Mouse (Mus musculus) stomach, embryonic 16.5 days (tissue): ENCODE results near the gene Atp8a2. TPM values are rescaled to one million over a fixed set of nuclear protein-coding genes. Genes with fewer than 3 reads are reported as not detected.

ENCODE experiments used
- ATAC-seq: fragments of 200-750 bp; cut with Nextera tagmentation; 2 replicates; pipeline ENCODE4 v1.8.0; 2017; ENCODE audit warnings: moderate number of reproducible peaks, moderate TSS enrichment; ENCODE audit not compliant: insufficient read depth, low FRiP score
- H3K27ac ChIP-seq: fragments of 300-500 bp; sonication (generic); 2 replicates; pipeline ENCODE4 v1.5.1; 2014; ENCODE audit warnings: low read length
- H3K27me3 ChIP-seq: fragments of 300-500 bp; sonication (generic); 2 replicates; pipeline ENCODE4 v1.6.1; 2014; ENCODE audit warnings: low read length, control low read depth, mixed read lengths; ENCODE audit not compliant: control insufficient read depth, insufficient read depth
- H3K36me3 ChIP-seq: fragments of 300-500 bp; sonication (generic); 2 replicates; pipeline ENCODE4 v1.6.1; 2014; ENCODE audit warnings: low read length; ENCODE audit not compliant: control insufficient read depth, insufficient read depth
- H3K4me1 ChIP-seq: fragments of 300-500 bp; sonication (generic); 2 replicates; pipeline ENCODE4 v1.6.1; 2014; ENCODE audit warnings: low read length, control low read depth, mixed read lengths; ENCODE audit not compliant: control insufficient read depth, insufficient read depth
- H3K4me2 ChIP-seq: fragments of 300-500 bp; sonication (generic); 2 replicates; pipeline ENCODE4 v1.6.1; 2014; ENCODE audit warnings: low read depth, low read length, mixed read lengths
- H3K4me3 ChIP-seq: fragments of 300-500 bp; sonication (generic); replicated peaks from 2 replicates; pipeline ENCODE4 v1.5.1; 2014; ENCODE audit warnings: mild to moderate bottlenecking, low read length
- H3K9ac ChIP-seq: fragments of 300-500 bp; sonication (generic); 2 replicates; pipeline ENCODE4 v1.6.1; 2014; ENCODE audit warnings: low read length
- H3K9me3 ChIP-seq: fragments of 300-500 bp; sonication (generic); replicated peaks from 2 replicates; pipeline ENCODE4 v1.6.1; 2016; ENCODE audit warnings: low read length, control low read depth; ENCODE audit not compliant: control insufficient read depth
- WGBS: fragments of 180-500 bp; shearing (Covaris S2); extraction: QIAGEN DNeasy Blood & Tissue Kit; methylation state at CpG from one replicate; pipeline ENCODE4 v1.1.7; 2014; 5-methylcytosine and 5-hydroxymethylcytosine counted together
- polyA plus RNA-seq: library from polyadenylated mRNA; unstranded; fragments of >200 nt; fragmentation: Nextera tagmentation; extraction: Ambion mirVana; gene quantifications from 2 replicates; pipeline ENCODE4 v1.2.1, GENCODE M21; 2015

The Atp8a2 gene
- polyA plus RNA-seq, 1 experiment from 2014 or later: 5.4 TPM

DNA sequence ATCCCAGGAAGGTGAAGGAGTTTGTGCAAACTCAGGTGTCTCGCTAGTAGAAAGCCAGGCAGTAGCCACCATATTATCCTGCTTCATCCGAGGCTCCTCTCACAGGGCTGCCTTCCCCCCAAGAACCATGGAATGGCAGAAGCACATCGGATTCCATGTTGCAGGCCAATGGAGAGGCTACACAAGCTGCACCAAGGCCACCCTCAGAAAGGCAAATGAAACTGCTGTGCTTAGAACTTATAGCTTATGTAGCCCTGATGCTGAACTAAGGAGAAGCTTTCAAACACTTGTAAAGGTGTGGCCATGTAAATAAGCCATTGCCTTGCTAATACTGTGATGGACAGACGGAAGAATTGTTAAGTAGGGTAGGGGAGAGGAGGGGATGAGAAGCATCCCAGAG lies 61.2 kb downstream of the Atp8a2 start:
- no peak overlapping the region for H3K27ac ChIP-seq
- no peaks in the 10 kb centered on the region for H3K27me3 ChIP-seq
- H3K9ac ChIP-seq: no peak overlapping the region
- no peak overlapping the region for H3K4me2 ChIP-seq
- no peak for ATAC-seq
- no peaks in the 10 kb centered on the region for H3K36me3 ChIP-seq
- H3K4me1 ChIP-seq: no peaks in the 10 kb centered on the region
- no peaks in the 10 kb centered on the region for H3K9me3 ChIP-seq
- 89% methylated on average over 4 of the region's 4 CpGs for WGBS
- no peak overlapping the region for H3K4me3 ChIP-seq

DNA sequence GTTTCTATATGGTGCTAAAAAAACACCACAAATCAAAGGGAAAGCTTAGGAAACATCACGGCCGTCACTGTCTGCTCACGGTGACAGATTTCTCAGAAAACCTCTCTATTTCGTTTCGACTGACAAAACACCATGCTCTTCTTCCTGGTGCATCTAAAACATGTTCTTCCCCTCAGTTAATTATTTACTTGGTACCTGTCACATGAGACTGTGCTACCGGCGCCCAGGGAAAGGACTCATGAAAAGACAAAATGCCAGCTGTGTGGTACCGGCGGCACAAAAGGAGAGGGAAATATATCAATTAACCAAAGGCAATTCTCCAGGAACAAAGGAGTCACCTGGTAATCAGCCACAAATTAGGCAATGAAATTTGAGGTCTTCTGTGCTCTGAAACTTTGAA lies 62.3 kb downstream of the Atp8a2 start:
- no peak overlapping the region for H3K27ac ChIP-seq
- 68% methylated on average over 9 of the region's 9 CpGs for WGBS
- H3K27me3 ChIP-seq: no peaks in the 10 kb centered on the region
- H3K4me3 ChIP-seq: no peak overlapping the region
- no peak overlapping the region for H3K9ac ChIP-seq
- H3K4me1 ChIP-seq: no peaks in the 10 kb centered on the region
- H3K4me2 ChIP-seq: no peak overlapping the region
- no peak for ATAC-seq
- H3K36me3 ChIP-seq: no peaks in the 10 kb centered on the region
- H3K9me3 ChIP-seq: no peaks in the 10 kb centered on the region

DNA sequence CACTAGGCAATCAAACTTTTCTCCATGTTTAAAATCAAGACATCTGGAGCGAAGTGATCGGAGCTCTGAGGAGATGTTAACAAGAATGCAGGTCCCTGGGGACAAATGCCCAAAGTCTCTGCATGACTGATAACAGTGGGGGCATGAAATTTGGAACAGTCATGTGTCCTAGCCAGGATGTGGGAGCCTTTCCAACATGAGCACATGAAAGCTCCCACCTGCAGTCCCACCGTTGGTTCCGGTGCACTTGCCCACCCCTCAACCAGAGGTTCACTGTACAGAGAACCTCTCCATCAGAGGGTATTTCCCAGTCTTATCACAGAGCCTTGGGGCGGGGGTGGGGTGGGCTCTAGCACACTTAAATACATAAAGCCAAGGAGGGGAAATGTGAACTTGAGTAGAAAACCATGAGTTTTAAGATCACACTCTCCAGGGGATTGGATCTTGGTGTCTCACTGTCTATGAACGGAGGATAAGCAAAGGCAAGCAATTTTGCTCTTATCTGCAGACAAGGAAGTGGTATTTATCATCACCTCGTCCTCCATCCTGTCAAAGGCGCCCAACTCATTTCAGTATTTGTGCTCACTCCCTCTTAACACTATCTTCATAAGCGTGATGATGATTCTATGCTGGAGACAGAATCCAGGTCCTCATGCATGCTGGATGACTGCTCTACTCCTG lies 65.6 kb downstream of the Atp8a2 start:
- 78% methylated on average over 9 of the region's 9 CpGs for WGBS
- Histone ChIP-seq H3K9me3 (no peaks in the 10 kb centered on the region), H3K27me3 (no peaks in the 10 kb centered on the region), H3K4me1 (no peaks in the 10 kb centered on the region), H3K4me3 (no peak overlapping the region), H3K9ac (no peak overlapping the region), H3K36me3 (no peaks in the 10 kb centered on the region), H3K4me2 (no peak overlapping the region), H3K27ac (no peak overlapping the region)
- no peak for ATAC-seq

DNA sequence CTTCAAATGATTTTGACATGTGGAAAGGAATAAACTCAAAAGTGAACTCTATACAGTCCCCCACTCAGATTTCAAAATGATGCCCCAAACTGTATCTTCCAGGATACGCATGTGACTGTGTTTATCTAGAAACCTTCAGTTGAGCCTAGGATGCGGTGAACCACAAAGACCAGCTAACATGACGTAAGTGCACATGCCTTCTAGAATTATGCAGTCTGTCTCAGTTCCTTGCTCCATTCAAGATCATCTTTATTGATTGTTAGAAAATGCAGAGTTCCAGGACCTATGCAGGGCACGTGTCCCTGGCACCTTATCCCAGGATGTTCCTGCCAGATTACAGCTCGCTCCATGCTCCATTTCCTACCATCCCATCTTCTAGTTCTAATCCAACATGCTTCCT lies 67.4 kb downstream of the Atp8a2 start:
- Histone ChIP-seq H3K4me3 (no peak overlapping the region), H3K27me3 (no peaks in the 10 kb centered on the region), H3K4me1 (no peaks in the 10 kb centered on the region), H3K27ac (no peak overlapping the region), H3K4me2 (no peak overlapping the region), H3K36me3 (no peaks in the 10 kb centered on the region), H3K9ac (no peak overlapping the region), H3K9me3 (no peaks in the 10 kb centered on the region)
- 82% methylated on average over 5 of the region's 5 CpGs for WGBS
- ATAC-seq: no peak

DNA sequence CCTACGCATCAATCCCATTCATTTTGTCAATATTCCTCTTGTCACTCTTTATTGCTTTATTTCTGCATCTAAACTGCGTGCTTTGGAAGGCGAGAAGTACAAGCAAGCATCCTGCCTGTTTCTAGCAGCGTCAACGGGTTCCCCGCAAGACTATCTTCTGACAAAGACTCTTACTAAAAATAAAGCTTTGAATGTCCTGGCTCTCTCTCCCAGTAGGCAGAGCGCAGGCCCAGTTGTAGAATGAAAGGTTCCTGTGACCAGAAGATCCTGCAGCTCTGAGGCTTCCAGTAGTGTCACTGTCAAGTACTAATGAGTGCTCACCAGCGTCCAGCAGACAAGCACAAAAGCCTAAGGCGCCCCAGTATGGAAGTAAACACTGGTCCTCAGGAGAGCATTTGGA lies 71.8 kb downstream of the Atp8a2 start:
- H3K9me3 ChIP-seq: no peaks in the 10 kb centered on the region
- 80% methylated on average over 9 of the region's 9 CpGs for WGBS
- H3K9ac ChIP-seq: no peak overlapping the region
- no peak overlapping the region for H3K27ac ChIP-seq
- no peaks in the 10 kb centered on the region for H3K27me3 ChIP-seq
- no peak overlapping the region for H3K4me2 ChIP-seq
- no peaks in the 10 kb centered on the region for H3K4me1 ChIP-seq
- no peaks in the 10 kb centered on the region for H3K36me3 ChIP-seq
- no peak overlapping the region for H3K4me3 ChIP-seq
- no peak for ATAC-seq

DNA sequence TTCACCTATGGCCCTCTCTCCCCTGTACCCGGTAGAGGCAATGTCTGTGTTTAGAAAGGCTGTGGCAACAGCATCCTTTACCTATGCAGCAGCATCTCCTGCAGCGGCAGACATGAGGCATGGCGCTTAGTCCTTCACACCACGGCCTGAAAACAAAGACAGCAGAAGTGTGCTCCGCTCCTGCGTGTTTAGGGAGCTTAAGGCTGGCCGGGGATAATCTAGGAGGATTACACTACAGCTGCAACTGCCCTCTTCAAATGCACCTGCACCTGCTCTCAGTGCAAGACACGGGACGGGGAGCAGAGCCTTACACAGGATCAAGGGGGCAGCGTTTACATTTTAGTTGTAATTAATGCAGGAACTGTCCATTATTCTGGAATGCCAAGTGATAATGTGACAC lies 75.4 kb downstream of the Atp8a2 start:
- Histone ChIP-seq H3K4me3 (no peak overlapping the region), H3K27me3 (no peaks in the 10 kb centered on the region), H3K4me1 (no peaks in the 10 kb centered on the region), H3K4me2 (no peak overlapping the region), H3K27ac (no peak overlapping the region), H3K9me3 (no peaks in the 10 kb centered on the region), H3K9ac (no peak overlapping the region), H3K36me3 (no peaks in the 10 kb centered on the region)
- WGBS: 47% methylated on average over 10 of the region's 10 CpGs
- ATAC-seq: no peak

DNA sequence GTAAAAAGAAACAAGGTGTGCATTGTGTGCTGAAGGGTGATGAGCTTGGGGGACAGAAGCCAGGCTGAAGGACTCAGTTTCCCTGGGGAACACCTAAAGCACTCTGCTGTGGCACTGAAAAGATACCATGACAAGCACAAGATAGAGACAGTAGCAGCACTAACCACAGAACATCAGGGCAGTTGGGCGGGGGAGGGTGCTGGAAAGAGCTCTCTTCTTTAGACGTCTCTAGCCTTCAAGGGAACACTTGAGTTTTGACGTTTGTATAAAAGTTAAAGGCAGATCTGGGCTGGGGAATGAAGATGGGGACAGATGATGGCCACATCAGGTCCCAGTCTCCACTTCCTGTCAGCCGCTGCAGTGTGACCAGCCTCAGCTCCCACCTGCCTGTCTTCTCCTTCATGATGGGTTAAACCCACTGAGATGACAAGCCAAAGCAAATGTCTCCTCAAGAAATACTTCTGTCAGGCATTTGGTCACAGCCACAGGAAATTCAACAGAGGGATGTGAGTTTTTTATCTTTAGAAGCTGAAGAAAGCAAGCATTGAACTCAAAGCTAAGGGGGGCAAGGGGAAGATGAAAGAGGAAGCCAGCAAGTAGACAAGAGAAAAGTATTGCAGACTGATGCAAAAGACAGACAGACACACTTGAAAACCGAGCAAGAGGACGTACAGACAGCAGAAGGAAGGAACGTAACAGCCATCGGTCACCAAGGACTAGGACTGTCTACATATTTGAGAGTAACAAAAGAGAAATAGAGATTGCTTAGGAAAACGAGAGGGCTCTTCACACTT lies 79.0 kb downstream of the Atp8a2 start:
- H3K9ac ChIP-seq: no peak overlapping the region
- no peak overlapping the region for H3K27ac ChIP-seq
- no peak overlapping the region for H3K4me3 ChIP-seq
- H3K9me3 ChIP-seq: no peaks in the 10 kb centered on the region
- H3K27me3 ChIP-seq: no peaks in the 10 kb centered on the region
- no peaks in the 10 kb centered on the region for H3K36me3 ChIP-seq
- ATAC-seq: no peak
- no peaks in the 10 kb centered on the region for H3K4me1 ChIP-seq
- no peak overlapping the region for H3K4me2 ChIP-seq
- 77% methylated on average over 9 of the region's 9 CpGs for WGBS

DNA sequence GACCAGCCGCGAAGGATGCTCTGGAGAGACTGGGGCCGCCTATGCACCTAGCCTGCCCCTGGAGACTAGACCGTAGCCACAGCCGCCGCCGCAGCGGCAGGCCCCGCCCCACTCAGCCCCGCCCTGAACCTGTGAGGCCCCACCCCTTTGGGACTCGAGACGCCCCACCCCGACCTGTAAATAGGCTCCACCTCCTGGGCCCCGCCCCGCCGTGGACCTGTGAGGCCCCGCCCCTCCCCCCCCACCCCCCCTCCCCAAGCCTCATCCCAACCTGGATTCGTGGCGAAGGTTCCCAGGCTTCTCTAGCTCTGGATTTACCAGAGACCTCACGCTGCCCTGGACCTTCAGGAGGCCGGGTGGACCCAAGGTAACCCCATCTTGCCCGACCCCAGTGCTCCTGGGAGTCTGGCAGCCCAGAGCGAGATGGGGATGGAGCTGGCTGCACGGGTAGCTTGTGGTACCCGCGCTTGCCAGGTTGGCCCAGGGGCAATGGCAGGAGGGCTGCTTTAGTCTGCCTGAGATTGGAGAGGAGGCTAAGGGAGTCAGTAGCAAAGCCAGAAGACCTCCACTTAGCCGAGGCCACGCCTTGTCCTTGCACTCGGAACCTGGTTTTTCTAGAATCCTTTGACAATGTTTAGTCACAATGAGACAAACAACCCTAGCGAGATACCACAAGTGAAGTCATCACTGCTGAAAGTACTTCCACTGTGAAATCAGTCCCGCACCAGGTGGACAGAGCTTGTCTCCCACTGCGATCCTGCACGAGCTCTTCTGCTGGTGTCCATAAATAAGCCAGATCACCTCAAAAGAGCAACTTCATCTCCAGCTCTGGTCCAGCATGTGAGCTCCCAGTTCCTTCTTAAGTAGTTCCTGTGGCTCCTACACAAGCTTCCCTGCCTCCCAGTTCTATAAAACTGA lies 109.9 kb downstream of the Atp8a2 start:
- WGBS: 9% methylated on average over 33 of the region's 33 CpGs
- Histone ChIP-seq H3K9me3 (no peaks in the 10 kb centered on the region), H3K27me3 (no peaks in the 10 kb centered on the region), H3K4me3 (peak overlapping the region; percentile 42), H3K27ac (no peak overlapping the region), H3K36me3 (no peaks in the 10 kb centered on the region), H3K9ac (0 out of 2 replicates have a peak overlapping the region, but pooled peaks have one; percentile 44), H3K4me1 (peaks cover 8% of the 10 kb centered on the region; the same call in 1 of the 2 replicates), H3K4me2 (peak overlapping the region; percentile 66)
- ATAC-seq: peak; percentile 92
